Mouse (Mus musculus) kidney, embryonic 15.5 days (tissue): ENCODE measurements around the gene Fkbp2. TPM values are rescaled to one million over a fixed set of nuclear protein-coding genes. Genes with fewer than 3 reads are reported as not detected.
"Not testable (repeated sequence)": the region's sequence is repeated elsewhere in the genome, so short reads cannot be mapped to it uniquely, and the experiment has no call there.

ENCODE experiments used
- ATAC-seq: fragments of 200-750 bp; cut with Nextera tagmentation; replicated peaks from 2 replicates; pipeline ENCODE4 v1.8.0; 2017; ENCODE audit warnings: moderate TSS enrichment; ENCODE audit not compliant: low FRiP score
- H3K27ac ChIP-seq: fragments of 300-500 bp; sonication (generic); 2 replicates; pipeline ENCODE4 v1.5.1; 2015; ENCODE audit warnings: mild to moderate bottlenecking, inconsistent platforms
- H3K27me3 ChIP-seq: fragments of 300-500 bp; sonication (generic); 2 replicates; pipeline ENCODE4 v1.6.1; 2015; ENCODE audit warnings: inconsistent platforms
- H3K36me3 ChIP-seq: fragments of 300-500 bp; sonication (generic); 2 replicates; pipeline ENCODE4 v1.6.1; 2015; ENCODE audit warnings: inconsistent platforms
- H3K4me1 ChIP-seq: fragments of 300-500 bp; sonication (generic); 2 replicates; pipeline ENCODE4 v1.6.1; 2015; ENCODE audit warnings: inconsistent platforms
- H3K4me2 ChIP-seq: fragments of 300-500 bp; sonication (generic); 2 replicates; pipeline ENCODE4 v1.6.1; 2015; ENCODE audit warnings: moderate library complexity, mild to moderate bottlenecking, inconsistent platforms
- H3K4me3 ChIP-seq: fragments of 300-500 bp; sonication (generic); replicated peaks from 2 replicates; pipeline ENCODE4 v1.5.1; 2015; ENCODE audit warnings: mild to moderate bottlenecking, inconsistent platforms
- H3K9ac ChIP-seq: fragments of 300-500 bp; sonication (generic); 2 replicates; pipeline ENCODE4 v1.6.1; 2015; ENCODE audit warnings: mild to moderate bottlenecking, inconsistent platforms
- H3K9me3 ChIP-seq: fragments of 300-500 bp; sonication (generic); replicated peaks from 2 replicates; pipeline ENCODE4 v1.6.1; 2016; ENCODE audit warnings: inconsistent platforms
- WGBS: fragments of 180-500 bp; shearing (Covaris S2); methylation state at CpG from one replicate; pipeline ENCODE4 v1.1.7; 2015; ENCODE audit warnings: mixed read lengths; 5-methylcytosine and 5-hydroxymethylcytosine counted together
- polyA plus RNA-seq: library from polyadenylated mRNA; unstranded; fragments of >200 nt; fragmentation: Nextera tagmentation; extraction: Ambion mirVana; gene quantifications from 2 replicates; pipeline ENCODE4 v1.2.1, GENCODE M21; 2015

Fkbp2 gene
- polyA plus RNA-seq, 1 experiment from 2014 or later, result 137 TPM

- peaks cover 44% of the 10 kb centered on the region for H3K4me1 ChIP-seq
- no peak for ATAC-seq
- WGBS, result 89% methylated on average over 9 of the region's 9 CpGs
Observed at GRCm38 (mm10) chr19:6997721-6998290, 17.5 kb upstream of the Fkbp2 start.

GRCm38 (mm10) chr19:6996006-6996405 is 15.7 kb upstream of the Fkbp2 start, which contains the start of the genes Nudt22 and Trpt1:
TSS of gene Nudt22 (minus strand) at chr19:6996117.
TSS of gene Trpt1 (plus strand) at chr19:6996131.
- H3K9me3 ChIP-seq, result no peaks in the 10 kb centered on the region
- under 1% methylated on average over 24 of the region's 24 CpGs for WGBS
- peaks cover 54% of the 10 kb centered on the region for H3K4me1 ChIP-seq
- peak within 1 kb of the TSS; percentile 80 for H3K27ac ChIP-seq
- H3K9ac ChIP-seq, result peak within 1 kb of the TSS; percentile 72
- peak within 1 kb of the TSS; percentile 82 for H3K4me2 ChIP-seq
- peak; percentile 80 for ATAC-seq
- H3K36me3 ChIP-seq, result peaks cover 24% of the 10 kb centered on the region
- H3K27me3 ChIP-seq, result no peaks in the 10 kb centered on the region
- H3K4me3 ChIP-seq, result peak within 1 kb of the TSS; percentile 58

More at GRCm38 (mm10) chr19:6997721-6998290, 17.5 kb upstream of the Fkbp2 start:
- H3K4me3 ChIP-seq, result no peak overlapping the region
- H3K27ac ChIP-seq, result no peak overlapping the region
- no peak overlapping the region for H3K9ac ChIP-seq
- H3K4me2 ChIP-seq, result no peak overlapping the region
- no peaks in the 10 kb centered on the region for H3K9me3 ChIP-seq
- peaks cover 24% of the 10 kb centered on the region for H3K36me3 ChIP-seq
- no peaks in the 10 kb centered on the region for H3K27me3 ChIP-seq

GRCm38 (mm10) chr19:6995255-6995991 is 15.1 kb upstream of the Fkbp2 start:
- peak overlapping the region; percentile 68 for H3K27ac ChIP-seq
- 42% methylated on average over 21 of the region's 21 CpGs for whole genome bisulfite sequencing
- peak overlapping the region; percentile 58 for H3K4me3 ChIP-seq
- ATAC-seq, result no peak
- H3K9me3 ChIP-seq, result no peaks in the 10 kb centered on the region
- H3K4me1 ChIP-seq, result peaks cover 54% of the 10 kb centered on the region
- peaks cover 23% of the 10 kb centered on the region for H3K36me3 ChIP-seq
- peak overlapping the region; percentile 72 for H3K9ac ChIP-seq
- H3K27me3 ChIP-seq, result no peaks in the 10 kb centered on the region
- peak overlapping the region; percentile 82 for H3K4me2 ChIP-seq

GRCm38 (mm10) chr19:6994489-6994888 is 14.2 kb upstream of the Fkbp2 start:
- WGBS, result 71% methylated on average over 8 of the region's 8 CpGs
- Histone ChIP-seq H3K27me3 (no peaks in the 10 kb centered on the region), H3K9me3 (no peaks in the 10 kb centered on the region), H3K36me3 (peaks cover 14% of the 10 kb centered on the region), H3K27ac (peak overlapping the region; percentile 39; the same call in 1 of the 2 replicates), H3K4me2 (peak overlapping the region; percentile 82), H3K9ac (0 out of 2 replicates have a peak overlapping the region, but pooled peaks have one; percentile 72), H3K4me1 (peaks cover 56% of the 10 kb centered on the region), H3K4me3 (peak overlapping the region; percentile 58)
- no peak for ATAC-seq

- Histone ChIP-seq H3K9me3 (no peaks in the 10 kb centered on the region), H3K27me3 (no peaks in the 10 kb centered on the region), H3K9ac (no peak overlapping the region), H3K4me3 (no peak overlapping the region; the same call in 1 of the 2 replicates), H3K36me3 (peaks cover 12% of the 10 kb centered on the region), H3K27ac (no peak overlapping the region), H3K4me2 (peak overlapping the region; percentile 82; the same call in 1 of the 2 replicates), H3K4me1 (peaks cover 56% of the 10 kb centered on the region)
- 87% methylated on average over 8 of the region's 8 CpGs for WGBS
- no peak for ATAC-seq
Observed at GRCm38 (mm10) chr19:6994002-6994401, 13.7 kb upstream of the Fkbp2 start.

GRCm38 (mm10) chr19:6993011-6993770 is 12.9 kb upstream of the Fkbp2 start:
- Histone ChIP-seq H3K9ac (peak overlapping the region; percentile 56), H3K4me3 (peak overlapping the region; percentile 62), H3K4me1 (peaks cover 59% of the 10 kb centered on the region), H3K27me3 (no peaks in the 10 kb centered on the region), H3K36me3 (peaks cover 4% of the 10 kb centered on the region), H3K27ac (peak overlapping the region; percentile 74), H3K9me3 (no peaks in the 10 kb centered on the region), H3K4me2 (peak overlapping the region; percentile 81)
- no peak for ATAC-seq
- WGBS, result 60% methylated on average over 14 of the region's 14 CpGs

- H3K9ac ChIP-seq, result peak within 1 kb of the TSS; percentile 59
- H3K36me3 ChIP-seq, result peaks cover 3% of the 10 kb centered on the region; the same call in 1 of the 2 replicates
- H3K4me1 ChIP-seq, result peaks cover 59% of the 10 kb centered on the region
- 2% methylated on average over 37 of the region's 37 CpGs for WGBS
- peak within 1 kb of the TSS; percentile 74 for H3K27ac ChIP-seq
- peak within 1 kb of the TSS; percentile 81 for H3K4me2 ChIP-seq
- ATAC-seq, result peak; percentile 93
- H3K27me3 ChIP-seq, result no peaks in the 10 kb centered on the region
- no peaks in the 10 kb centered on the region for H3K9me3 ChIP-seq
- peak within 1 kb of the TSS; percentile 62 for H3K4me3 ChIP-seq
Observed at GRCm38 (mm10) chr19:6992011-6992858, 11.9 kb upstream of the Fkbp2 start, which contains the start of gene Dnajc4. TSS of gene Dnajc4 (minus strand) at chr19:6992572.

GRCm38 (mm10) chr19:6991166-6991565 is 10.9 kb upstream of the Fkbp2 start:
- 90% methylated on average over 6 of the region's 6 CpGs for WGBS
- not testable (repeated sequence) for H3K4me3 ChIP-seq, H3K27ac ChIP-seq

GRCm38 (mm10) chr19:6990712-6991111 is 10.4 kb upstream of the Fkbp2 start:
- 84% methylated on average over 6 of the region's 6 CpGs for WGBS
- Histone ChIP-seq H3K36me3 (peaks cover 3% of the 10 kb centered on the region; the same call in 1 of the 2 replicates), H3K9ac (no peak overlapping the region), H3K27me3 (no peaks in the 10 kb centered on the region), H3K4me2 (no peak overlapping the region), H3K9me3 (no peaks in the 10 kb centered on the region), H3K27ac (no peak overlapping the region), H3K4me1 (peaks cover 58% of the 10 kb centered on the region), H3K4me3 (no peak overlapping the region)
- no peak for ATAC-seq

More at GRCm38 (mm10) chr19:6991166-6991565, 10.9 kb upstream of the Fkbp2 start:
- not testable (repeated sequence) for H3K4me2 ChIP-seq, H3K9ac ChIP-seq, H3K27me3 ChIP-seq, H3K36me3 ChIP-seq, ATAC-seq, H3K9me3 ChIP-seq
- peaks cover 56% of the 10 kb centered on the region for H3K4me1 ChIP-seq

- no peak overlapping the region for H3K4me3 ChIP-seq
- no peak overlapping the region for H3K4me2 ChIP-seq
- no peaks in the 10 kb centered on the region for H3K9me3 ChIP-seq
- peaks cover 46% of the 10 kb centered on the region for H3K4me1 ChIP-seq
- no peak overlapping the region for H3K9ac ChIP-seq
- ATAC-seq, result no peak
- H3K27ac ChIP-seq, result no peak overlapping the region
- WGBS, result 92% methylated on average over 8 of the region's 8 CpGs
- H3K36me3 ChIP-seq, result peaks cover 14% of the 10 kb centered on the region
- no peaks in the 10 kb centered on the region for H3K27me3 ChIP-seq
Observed at GRCm38 (mm10) chr19:6989251-6989650, 8.9 kb upstream of the Fkbp2 start.

GRCm38 (mm10) chr19:6987904-6988285 is 7.6 kb upstream of the Fkbp2 start:
- ATAC-seq, result no peak
- 2% methylated on average over 8 of the region's 8 CpGs for WGBS
- H3K27ac ChIP-seq, result peak overlapping the region; percentile 90

More at GRCm38 (mm10) chr19:6987904-6988285, 7.6 kb upstream of the Fkbp2 start:
- peak overlapping the region; percentile 91 for H3K9ac ChIP-seq
- peaks cover 35% of the 10 kb centered on the region for H3K4me1 ChIP-seq
- H3K4me2 ChIP-seq, result peak overlapping the region; percentile 92
- peak overlapping the region; percentile 82 for H3K4me3 ChIP-seq
- H3K9me3 ChIP-seq, result no peaks in the 10 kb centered on the region
- no peaks in the 10 kb centered on the region for H3K27me3 ChIP-seq
- H3K36me3 ChIP-seq, result peaks cover 25% of the 10 kb centered on the region
